Mouse (Mus musculus) testis, adult 2 months (tissue): ENCODE results near the gene Stat5b.

Experiments
- CTCF ChIP-seq: fragments of 200-500 bp; IDR thresholded peaks from 2 replicates; pipeline ENCODE4 v1.5.1; 2012; ENCODE audit warnings: low read depth, mild to moderate bottlenecking, inconsistent platforms, low read length, moderate library complexity; ENCODE audit not compliant: control insufficient read depth, insufficient read depth, insufficient replicate concordance
- POLR2A ChIP-seq: fragments of 200-500 bp; IDR thresholded peaks from 2 replicates; pipeline ENCODE4 v1.6.1; 2012; ENCODE audit warnings: low read depth, mild to moderate bottlenecking, inconsistent platforms, low read length, moderate library complexity; ENCODE audit not compliant: control insufficient read depth

DNA sequence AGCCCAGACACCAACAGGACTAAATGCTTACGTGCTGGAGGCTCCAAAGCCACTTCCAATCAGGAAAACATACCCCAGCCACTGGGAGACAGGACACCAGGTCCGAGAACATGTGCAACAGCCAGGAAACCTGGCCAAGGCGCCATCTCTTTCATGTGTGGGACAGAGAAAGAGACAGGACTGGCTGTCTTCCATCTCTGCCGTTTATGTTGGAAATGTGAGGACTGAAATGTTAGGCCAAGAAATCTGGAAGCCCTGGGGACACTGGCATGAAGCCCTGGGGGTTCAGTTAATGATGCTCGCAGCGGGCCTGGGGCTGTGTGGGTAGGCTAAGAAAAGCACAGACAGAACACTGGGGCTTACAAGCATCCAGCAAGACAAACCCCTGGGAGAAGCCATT lies 40.0 kb upstream of the Stat5b start:
- no peak for TF ChIP-seq POLR2A
- no peak for TF ChIP-seq CTCF
